Mouse (Mus musculus) thymus, adult 2 months (tissue): Measurements from ENCODE around the gene Igf1r.

Experiments used
- CTCF ChIP-seq: fragments of 200-500 bp; IDR thresholded peaks from 2 replicates; pipeline ENCODE4 v1.5.1; 2012; ENCODE audit warnings: mild to moderate bottlenecking, control low read depth, low read length, moderate library complexity, borderline replicate concordance; ENCODE audit not compliant: control insufficient read depth, poor library complexity, insufficient read depth; ENCODE audit errors: extremely low read depth
- POLR2A ChIP-seq: fragments of 200-500 bp; IDR thresholded peaks from 2 replicates; pipeline ENCODE4 v1.6.1; 2012; ENCODE audit warnings: mild to moderate bottlenecking, low read length, control low read depth, moderate library complexity; ENCODE audit not compliant: control insufficient read depth, poor library complexity, insufficient read depth; ENCODE audit errors: extremely low read depth

- TF ChIP-seq POLR2A, result no peak
- no peak for TF ChIP-seq CTCF
Observed at GRCm38 (mm10) chr7:68049048-68049447, 96.4 kb downstream of the Igf1r start.
